Mouse (Mus musculus) cortical plate, adult 2 months (tissue): ENCODE measurements at regions not wholly inside any gene's neighbourhood (a gene's known extent, or its start where the extent isn't known, plus 50 kb on each side); places are given as distances from the start of the nearest gene placed in this dataset.

Experiments used
- H3K27ac ChIP-seq: fragments of 200-500 bp; 2 replicates; pipeline ENCODE4 v1.5.1; 2012; ENCODE audit warnings: low read length, control low read depth, inconsistent platforms; ENCODE audit not compliant: insufficient read depth
- H3K4me1 ChIP-seq: fragments of 200-500 bp; 2 replicates; pipeline ENCODE4 v1.6.1; 2011; ENCODE audit warnings: low read length; ENCODE audit not compliant: control insufficient read depth, insufficient read depth
- H3K4me3 ChIP-seq: fragments of 200-500 bp; 2 replicates; pipeline ENCODE4 v1.5.1; 2011; ENCODE audit warnings: mild to moderate bottlenecking, low read length, control low read depth; ENCODE audit not compliant: insufficient read depth
- CTCF ChIP-seq: fragments of 200-500 bp; IDR thresholded peaks from 2 replicates; pipeline ENCODE4 v1.5.1; 2011; ENCODE audit warnings: mild to moderate bottlenecking, control low read depth, low read length; ENCODE audit not compliant: insufficient read depth; ENCODE audit errors: extremely low read depth
- POLR2A ChIP-seq: fragments of 200-500 bp; IDR thresholded peaks from 2 replicates; pipeline ENCODE4 v1.6.1; 2011; ENCODE audit warnings: mild to moderate bottlenecking, low read length, control low read depth; ENCODE audit not compliant: insufficient read depth; ENCODE audit errors: extremely low read depth

GRCm38 (mm10) chr1:90493481-90493880 is 109.3 kb upstream of the Cops8 start:
- Histone ChIP-seq H3K4me3 (no peak overlapping the region), H3K27ac (no peak overlapping the region), H3K4me1 (peaks cover 4% of the 10 kb centered on the region)
- TF ChIP-seq CTCF (no peak), POLR2A (no peak)

GRCm38 (mm10) chr1:90495174-90495573 is 107.6 kb upstream of the Cops8 start:
- no peak for TF ChIP-seq POLR2A
- TF ChIP-seq CTCF: no peak
- H3K4me1 ChIP-seq: no peaks in the 10 kb centered on the region
- H3K27ac ChIP-seq: no peak overlapping the region

GRCm38 (mm10) chr1:90497568-90497967 is 105.2 kb upstream of the Cops8 start:
- Histone ChIP-seq H3K4me3 (no peak overlapping the region), H3K4me1 (no peaks in the 10 kb centered on the region), H3K27ac (no peak overlapping the region)
- TF ChIP-seq POLR2A (no peak), CTCF (no peak)

More at GRCm38 (mm10) chr1:90495174-90495573, 107.6 kb upstream of the Cops8 start:
- H3K4me3 ChIP-seq: no peak overlapping the region

- no peaks in the 10 kb centered on the region for H3K4me1 ChIP-seq
Measured at GRCm38 (mm10) chr1:90501373-90501772, 101.4 kb upstream of the Cops8 start.

GRCm38 (mm10) chr1:90502371-90502770 is 100.4 kb upstream of the Cops8 start:
- H3K27ac ChIP-seq: no peak overlapping the region
- H3K4me1 ChIP-seq: no peaks in the 10 kb centered on the region
- TF ChIP-seq CTCF: no peak
- no peak for TF ChIP-seq POLR2A
- H3K4me3 ChIP-seq: no peak overlapping the region

More at GRCm38 (mm10) chr1:90501373-90501772, 101.4 kb upstream of the Cops8 start:
- Histone ChIP-seq H3K27ac (no peak overlapping the region), H3K4me3 (no peak overlapping the region)
- TF ChIP-seq POLR2A (no peak), CTCF (no peak)

GRCm38 (mm10) chr1:90502771-90503540 is 99.8 kb upstream of the Cops8 start:
- no peak for TF ChIP-seq CTCF
- no peak for TF ChIP-seq POLR2A
- H3K4me1 ChIP-seq: no peaks in the 10 kb centered on the region
- no peak overlapping the region for H3K27ac ChIP-seq
- H3K4me3 ChIP-seq: no peak overlapping the region

- Histone ChIP-seq H3K4me1 (0 out of 2 replicates have a peak, but pooled peaks cover 1% of the 10 kb centered on the region), H3K27ac (no peak overlapping the region), H3K4me3 (no peak overlapping the region)
- TF ChIP-seq POLR2A: no peak
- TF ChIP-seq CTCF: no peak
Measured at GRCm38 (mm10) chr1:90504583-90505080, 98.1 kb upstream of the Cops8 start.

- Histone ChIP-seq H3K4me1 (0 out of 2 replicates have a peak, but pooled peaks cover 1% of the 10 kb centered on the region), H3K27ac (no peak overlapping the region), H3K4me3 (no peak overlapping the region)
- no peak for TF ChIP-seq CTCF
- TF ChIP-seq POLR2A: no peak
Measured at GRCm38 (mm10) chr1:90505599-90505998, 97.2 kb upstream of the Cops8 start.

- TF ChIP-seq CTCF (no peak), POLR2A (no peak)
- no peak overlapping the region for H3K4me3 ChIP-seq
Measured at GRCm38 (mm10) chr1:90506582-90506981, 96.2 kb upstream of the Cops8 start.

GRCm38 (mm10) chr1:90509371-90509770 is 93.4 kb upstream of the Cops8 start:
- Histone ChIP-seq H3K4me3 (no peak overlapping the region), H3K4me1 (0 out of 2 replicates have a peak, but pooled peaks cover 1% of the 10 kb centered on the region), H3K27ac (no peak overlapping the region)
- no peak for TF ChIP-seq CTCF
- TF ChIP-seq POLR2A: no peak

More at GRCm38 (mm10) chr1:90506582-90506981, 96.2 kb upstream of the Cops8 start:
- Histone ChIP-seq H3K4me1 (0 out of 2 replicates have a peak, but pooled peaks cover 1% of the 10 kb centered on the region), H3K27ac (no peak overlapping the region)
